Mouse (Mus musculus): Measurements from ENCODE around the gene Nek6.

- no peak for TF ChIP-seq CTCF (IDR thresholded peaks at IDR 0.05; ENCODE audit: low read depth)
- no peak for TF ChIP-seq EP300 (IDR thresholded peaks at IDR 0.05; ENCODE audit: low read depth)
Observed at GRCm38 (mm10) chr2:38533767-38534166, 22.3 kb downstream of the Nek6 start.

Measured in liver, embryonic 14.5 days (tissue).